Mouse (Mus musculus): ENCODE data around the gene Gm17455.

DNA sequence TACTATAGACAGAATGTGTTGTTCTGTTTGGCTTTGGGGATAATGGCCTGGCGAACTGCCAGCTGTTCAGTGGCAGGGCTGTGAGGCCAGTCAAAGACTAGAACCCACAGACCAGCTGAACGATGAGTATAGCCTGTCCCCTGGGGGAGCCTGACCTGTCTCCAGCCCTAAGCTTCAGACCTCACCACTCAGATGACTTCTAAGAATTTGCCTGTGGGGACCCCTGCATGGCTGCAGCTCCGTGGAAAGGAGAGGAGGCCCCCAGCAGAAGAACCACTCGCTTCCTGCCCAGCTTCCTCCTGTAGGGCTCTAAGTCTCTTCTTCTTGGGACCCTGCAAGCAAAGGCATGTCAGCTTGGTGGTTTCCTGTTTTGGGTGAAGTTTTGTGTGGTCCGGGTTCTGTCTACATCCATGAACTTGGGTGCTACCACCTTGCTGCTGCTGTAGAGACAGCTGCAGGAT lies 28.9 kb upstream of the Gm17455 start:
- TF ChIP-seq CTCF (IDR thresholded peaks at IDR 0.05; ENCODE audit: extremely low read depth, insufficient read depth, low read length) (no peak), POLR2A (IDR thresholded peaks at IDR 0.05; ENCODE audit: extremely low read depth, insufficient read depth, low read length) (no peak)

Measured in cortical plate, adult 2 months (tissue).